10 mouse cellular contexts compared by ENCODE assay signal in genomic region chr19:36808426-36809105, GRCm38 (mm10). TPM values are rescaled to one million over a fixed set of nuclear protein-coding genes. Genes with fewer than 3 reads are reported as not detected.
DNase-seq lines count a peak whose midpoint lies in the region; ATAC-seq and TF ChIP-seq lines count a peak whose summit lies in the region.
"Had no signal": no experiment of that assay in that cellular context is flagged by ENCODE, and none has a peak within 500 bp of the region (broad histone marks: within the 10 kb centered on the region; RNA-seq: fewer than 3 reads in every experiment).

No protein-coding gene starts in this region.

- no peaks in the 10 kb centered on the region for H3K27me3 ChIP-seq in lung, embryonic 14.5 days (ENCODE audit: insufficient read depth, low read length)
- H3K27me3 ChIP-seq in intestine, embryonic 14.5 days (replicated peaks; ENCODE audit: control insufficient read depth, insufficient read depth, low read length): no peaks in the 10 kb centered on the region
- H3K27me3 ChIP-seq in stomach, embryonic 15.5 days (replicated peaks): no peaks in the 10 kb centered on the region
- H3K27me3 ChIP-seq: embryonic facial prominence, embryonic 12.5 days had no signal

- H3K4me3 ChIP-seq in lung, embryonic 14.5 days (ENCODE audit: low read depth, low read length): no peak overlapping the region
- no peak overlapping the region for H3K4me3 ChIP-seq in intestine, embryonic 14.5 days (ENCODE audit: low read depth, low read length)
- H3K4me3 ChIP-seq in stomach, embryonic 15.5 days (replicated peaks): 0 out of 2 replicates have a peak overlapping the region, but pooled peaks have one; percentile 7
- H3K4me3 ChIP-seq: embryonic facial prominence, embryonic 12.5 days had no signal

- TF ChIP-seq CTCF in lung, embryonic 14.5 days (IDR thresholded peaks at IDR 0.05; ENCODE audit: low read depth): no peak

- no peaks in the 10 kb centered on the region; the same call in 1 of the 2 replicates for H3K4me1 ChIP-seq in lung, embryonic 14.5 days (ENCODE audit: insufficient read depth)
- 0 out of 2 replicates have a peak, but pooled peaks cover 3% of the 10 kb centered on the region for H3K4me1 ChIP-seq in intestine, embryonic 14.5 days (replicated peaks; ENCODE audit: control insufficient read depth, insufficient read depth, low read length)
- H3K4me1 ChIP-seq in stomach, embryonic 15.5 days: no peaks in the 10 kb centered on the region
- H3K4me1 ChIP-seq: embryonic facial prominence, embryonic 12.5 days had no signal

- WGBS in lung, embryonic 14.5 days: 42% methylated on average over 21 of the region's 21 CpGs
- WGBS in intestine, embryonic 14.5 days: 49% methylated on average over 21 of the region's 21 CpGs
- 45% methylated on average over 21 of the region's 21 CpGs for WGBS in stomach, embryonic 15.5 days

- peak overlapping the region; percentile 30; the same call in 1 of the 2 replicates for H3K27ac ChIP-seq in lung, embryonic 14.5 days (ENCODE audit: low read depth)
- no peak overlapping the region for H3K27ac ChIP-seq in intestine, embryonic 14.5 days (ENCODE audit: low read depth)
- H3K27ac ChIP-seq in stomach, embryonic 15.5 days: peak overlapping the region; percentile 59
- H3K27ac ChIP-seq: embryonic facial prominence, embryonic 12.5 days had no signal

- no peaks in the 10 kb centered on the region for H3K36me3 ChIP-seq in lung, embryonic 14.5 days (ENCODE audit: insufficient read depth)
- no peaks in the 10 kb centered on the region for H3K36me3 ChIP-seq in intestine, embryonic 14.5 days (ENCODE audit: control insufficient read depth, insufficient read depth, low read length)
- no peaks in the 10 kb centered on the region for H3K36me3 ChIP-seq in stomach, embryonic 15.5 days
- H3K36me3 ChIP-seq: embryonic facial prominence, embryonic 12.5 days had no signal

- DNase-seq in lung, embryonic 14.5 days: peak; percentile 55
- no peak for DNase-seq in lung, postnatal 4 days
- DNase-seq in intestine, embryonic 14.5 days (ENCODE audit: low spot score): no peak
- DNase-seq in kidney, postnatal 14 days: peak; percentile 79
- no peak for DNase-seq in B cell, adult 2 months
- DNase-seq in spleen, postnatal 14 days (ENCODE audit: low spot score in 2 of 2): no peak
- no peak for DNase-seq in left cerebral cortex, postnatal 4 days
- DNase-seq: layer of hippocampus, adult 9-11 months had no signal

- peak overlapping the region; percentile 16 for H3K4me2 ChIP-seq in lung, embryonic 14.5 days
- peak overlapping the region; percentile 23; the same call in 1 of the 2 replicates for H3K4me2 ChIP-seq in intestine, embryonic 14.5 days (ENCODE audit: low read length)
- H3K4me2 ChIP-seq in stomach, embryonic 15.5 days: peak overlapping the region; percentile 42
- H3K4me2 ChIP-seq: embryonic facial prominence, embryonic 12.5 days had no signal

- H3K9ac ChIP-seq in lung, embryonic 14.5 days: no peak overlapping the region
- no peak overlapping the region for H3K9ac ChIP-seq in intestine, embryonic 14.5 days (ENCODE audit: low read length)
- no peak overlapping the region for H3K9ac ChIP-seq in stomach, embryonic 15.5 days
- H3K9ac ChIP-seq: embryonic facial prominence, embryonic 12.5 days had no signal

- H3K9me3 ChIP-seq in lung, embryonic 14.5 days (ENCODE audit: low read depth, low read length): no peaks in the 10 kb centered on the region
- no peaks in the 10 kb centered on the region for H3K9me3 ChIP-seq in intestine, embryonic 14.5 days (ENCODE audit: control insufficient read depth, low read length)
- no peaks in the 10 kb centered on the region for H3K9me3 ChIP-seq in stomach, embryonic 15.5 days
- H3K9me3 ChIP-seq: embryonic facial prominence, embryonic 12.5 days had no signal

- ATAC-seq in lung, embryonic 14.5 days (ENCODE audit: insufficient read depth): 0 out of 2 replicates have a peak, but pooled peaks have one; percentile 43
- peak; percentile 84; the same call in 1 of the 2 replicates for ATAC-seq in intestine, embryonic 14.5 days (replicated peaks; ENCODE audit: low FRiP score, low TSS enrichment, low read depth)
- ATAC-seq in stomach, embryonic 15.5 days (ENCODE audit: insufficient read depth, low FRiP score, low read depth): peak; percentile 83; the same call in 1 of the 2 replicates

- intact Hi-C loops in left cerebral cortex, postnatal 4 days (cut with DNase I): no loop called here

RNA-seq across cellular contexts. Expression of gene Tnks2, which starts 25.5 kb away (rescaled TPM):
- polyA plus RNA-seq in lung, embryonic 14.5 days (2014; fragmentation: Nextera tagmentation; extraction: Ambion mirVana): 81.7 and 87.2 TPM in 2 replicates
- polyA plus RNA-seq in intestine, embryonic 14.5 days (2014; fragmentation: Nextera tagmentation; extraction: Ambion mirVana): 64.6 and 73.8 TPM in 2 replicates
- 41.4 and 46.2 TPM in 2 replicates for polyA plus RNA-seq in stomach, embryonic 15.5 days (2015; fragmentation: Nextera tagmentation; extraction: Ambion mirVana)
- total RNA-seq in left cerebral cortex, postnatal 4 days (2021): 100 to 1,000 TPM; 146 to 148 TPM

Comparison
In these comparisons a context has a peak if more than half of its experiments do, and no peak if none do; other contexts are left out.
1. DNase-seq: peak in lung, embryonic 14.5 days (single experiment) and kidney, postnatal 14 days (single experiment); none in lung, postnatal 4 days (0 of 2), intestine, embryonic 14.5 days (single experiment), B cell, adult 2 months (0 of 2), spleen, postnatal 14 days (0 of 2) and left cerebral cortex, postnatal 4 days (single experiment).
2. Peak in every context shown above with its lines, with median percentiles within 50 percentile points of each other: ATAC-seq and H3K4me2 ChIP-seq.